Mouse (Mus musculus) brain, embryonic 18.5 days (tissue): ENCODE results near the gene Krtcap2.
"Not testable (repeated sequence)": the region's sequence is repeated elsewhere in the genome, so short reads cannot be mapped to it uniquely, and the experiment has no call there.

ENCODE experiments used
- DNase-seq: peaks from one replicate; pipeline ENCODE4 v3.0.0-alpha.2; 2012; ENCODE audit warnings: low read depth, low spot score

The Krtcap2 gene

DNA sequence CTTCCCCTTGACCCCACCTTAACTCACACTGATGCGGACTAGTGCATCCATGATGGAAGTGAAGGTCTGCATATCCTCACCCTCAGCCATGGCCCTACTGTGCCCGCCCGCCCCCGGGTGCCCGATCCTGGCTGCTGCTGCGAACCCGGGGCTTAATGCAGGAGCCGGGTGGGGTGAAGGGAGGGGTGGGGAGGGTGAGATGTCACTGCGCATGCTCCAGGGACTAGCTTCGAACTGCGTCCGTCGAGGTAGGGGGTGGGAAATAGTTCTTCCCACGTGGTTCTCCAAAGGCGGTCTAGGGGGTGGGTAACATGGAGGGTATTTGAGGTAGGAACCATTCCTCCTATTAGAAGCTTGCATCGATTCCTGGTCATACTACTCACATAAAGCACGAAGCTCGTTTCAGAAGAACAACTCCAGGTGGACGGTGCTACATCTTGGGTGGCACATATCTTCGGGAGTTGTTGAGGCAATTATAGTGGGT is at the start of gene Krtcap2:
Krtcap2 (plus strand) TSS at position 279 of the 484 bp plus-strand sequence.
- peak; percentile 90 for DNase-seq

DNA sequence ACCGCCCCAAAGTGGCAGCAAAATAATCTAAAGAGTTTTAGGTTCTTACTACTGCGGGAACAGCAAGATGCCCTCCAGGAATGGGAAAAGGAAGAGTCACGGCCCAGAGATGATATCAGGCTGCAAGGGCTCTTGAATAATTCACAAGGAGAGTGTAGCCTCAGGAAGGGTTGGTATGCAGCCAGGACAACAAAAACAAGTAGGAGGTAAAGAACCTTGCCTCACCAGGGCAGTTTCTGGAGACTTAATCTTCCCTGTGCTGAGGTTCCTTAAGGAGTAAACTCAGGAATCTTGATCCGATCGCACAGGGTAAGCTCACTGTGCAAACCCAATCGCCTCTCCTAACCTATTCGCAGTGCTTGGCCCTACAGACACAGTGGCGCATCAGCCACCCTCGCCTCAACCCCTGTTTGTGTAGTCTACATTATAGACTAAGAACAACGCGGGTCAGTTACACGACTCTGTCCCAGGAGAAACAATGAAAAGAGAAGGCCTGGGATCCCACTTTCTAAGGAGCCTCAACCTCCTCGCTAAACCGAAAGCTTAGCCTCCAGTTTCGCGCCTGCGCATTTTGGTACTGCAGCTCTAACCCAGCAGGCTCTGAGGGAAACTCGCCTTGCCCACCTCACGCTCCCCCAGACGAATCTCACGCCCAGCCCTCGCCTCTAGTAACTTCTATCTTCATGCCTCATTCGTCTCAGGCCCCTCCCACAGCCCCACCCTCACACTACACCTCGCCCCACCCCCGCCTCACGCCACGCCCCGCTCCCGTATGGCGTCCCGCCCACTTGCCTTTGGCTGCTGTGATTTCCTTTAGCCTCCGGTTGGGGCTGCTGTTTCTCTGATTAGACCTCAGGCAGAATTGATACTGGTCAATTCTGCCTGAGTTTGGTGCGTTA is 49.5 kb upstream of the Krtcap2 start:
- peak; percentile 76 for DNase-seq

GRCm38 (mm10) chr3:89199839-89200238 is 45.9 kb upstream of the Krtcap2 start:
- no peak for DNase-seq

DNA sequence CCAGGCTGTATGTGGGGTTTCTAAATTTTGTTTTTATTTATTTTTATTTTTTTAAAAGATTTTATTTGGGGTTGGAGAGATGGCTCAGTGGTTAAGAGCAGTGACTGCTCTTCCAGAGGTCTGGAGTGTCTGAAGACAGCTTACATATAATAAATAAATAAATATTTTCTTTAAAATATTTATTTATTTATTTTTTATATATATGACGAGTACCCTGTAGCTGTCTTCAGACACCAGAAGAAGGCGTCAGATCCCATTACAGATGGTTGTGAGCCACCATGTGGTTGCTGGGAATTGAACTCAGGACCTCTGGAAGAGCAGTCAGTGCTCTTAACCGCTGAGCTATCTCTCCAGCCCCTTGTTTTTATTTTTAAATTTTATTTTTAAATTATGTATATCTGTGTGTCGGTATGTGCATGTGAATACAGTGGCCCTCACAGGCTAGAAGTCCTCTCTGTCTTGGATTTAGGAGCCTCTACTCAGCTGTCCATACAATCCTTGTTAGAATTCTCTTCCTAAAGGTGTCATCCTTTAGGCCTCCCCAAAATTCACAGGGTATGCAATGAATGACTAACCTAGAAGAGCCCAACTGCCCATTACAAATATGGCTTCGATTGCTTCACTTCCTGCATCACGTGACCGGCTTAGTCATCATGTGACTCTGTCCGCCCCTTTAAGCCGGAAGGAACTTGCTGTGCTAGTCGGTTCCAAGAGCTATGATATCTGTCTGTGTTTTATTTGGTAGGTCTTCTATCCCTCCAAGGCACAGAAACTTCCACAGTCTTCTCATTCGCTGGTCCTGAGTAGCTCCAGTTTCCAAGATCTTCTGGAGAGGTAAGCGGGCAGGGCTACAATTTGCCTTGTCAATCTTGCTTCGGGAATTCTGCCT is 43.3 kb upstream of the Krtcap2 start, which contains the start of gene Gba:
Gba (plus strand) TSS at position 676 of the 889 bp plus-strand sequence.
- DNase-seq, result peak; percentile 86

DNA sequence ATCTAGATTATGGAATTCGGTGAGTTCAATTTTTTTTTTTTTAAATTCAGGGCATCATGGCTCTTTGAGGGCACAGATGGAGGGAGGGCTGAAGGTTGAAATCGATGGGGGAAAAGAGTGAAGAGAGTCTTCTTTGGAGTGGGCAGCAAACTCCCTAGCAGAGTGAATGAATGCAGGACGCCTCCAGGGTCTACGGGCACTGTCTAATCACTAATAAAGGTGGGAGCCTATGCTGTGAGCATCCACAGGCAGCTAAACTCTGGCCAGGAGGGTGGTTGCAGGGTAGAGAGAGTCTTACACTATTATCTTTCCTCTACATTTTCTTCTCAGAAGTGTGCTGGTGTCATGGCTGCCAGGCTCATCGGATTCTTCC is 42.6 kb upstream of the Krtcap2 start:
- DNase-seq, result no peak

DNA sequence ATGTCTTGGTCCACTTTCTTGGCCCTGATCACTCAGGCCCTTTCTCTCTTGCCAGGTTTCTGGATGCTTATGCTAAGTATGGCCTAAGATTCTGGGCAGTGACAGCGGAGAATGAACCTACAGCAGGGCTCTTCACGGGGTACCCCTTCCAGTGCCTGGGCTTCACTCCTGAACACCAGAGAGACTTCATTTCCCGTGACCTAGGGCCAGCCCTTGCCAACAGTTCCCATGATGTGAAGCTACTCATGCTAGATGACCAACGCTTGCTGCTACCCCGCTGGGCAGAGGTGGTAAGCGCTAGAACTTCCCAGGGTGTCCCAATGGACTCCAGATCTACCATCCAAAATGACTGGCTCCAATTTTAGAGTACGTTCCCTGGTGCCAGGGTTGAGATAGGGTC is 39.7 kb upstream of the Krtcap2 start:
- no peak for DNase-seq

DNA sequence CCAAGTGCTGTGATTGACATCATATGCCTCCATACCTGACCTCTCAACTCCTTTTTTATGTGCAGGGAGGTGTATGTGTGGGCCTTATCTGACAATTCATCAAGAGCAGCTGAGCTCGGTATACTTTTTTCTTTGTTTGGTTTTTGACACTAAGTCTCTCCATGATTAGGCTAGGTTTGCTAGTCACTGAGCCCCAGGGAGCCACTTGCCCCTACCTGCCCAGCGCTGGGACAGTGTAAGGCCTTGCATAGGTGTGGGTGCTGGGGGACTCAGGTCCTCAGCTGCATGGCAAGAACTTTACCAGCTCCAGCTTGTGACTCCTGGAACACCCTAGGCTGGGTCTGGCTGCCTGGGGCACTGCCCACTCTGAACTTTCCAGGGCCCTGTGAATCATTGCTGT is 39.1 kb upstream of the Krtcap2 start:
- no peak for DNase-seq

DNA sequence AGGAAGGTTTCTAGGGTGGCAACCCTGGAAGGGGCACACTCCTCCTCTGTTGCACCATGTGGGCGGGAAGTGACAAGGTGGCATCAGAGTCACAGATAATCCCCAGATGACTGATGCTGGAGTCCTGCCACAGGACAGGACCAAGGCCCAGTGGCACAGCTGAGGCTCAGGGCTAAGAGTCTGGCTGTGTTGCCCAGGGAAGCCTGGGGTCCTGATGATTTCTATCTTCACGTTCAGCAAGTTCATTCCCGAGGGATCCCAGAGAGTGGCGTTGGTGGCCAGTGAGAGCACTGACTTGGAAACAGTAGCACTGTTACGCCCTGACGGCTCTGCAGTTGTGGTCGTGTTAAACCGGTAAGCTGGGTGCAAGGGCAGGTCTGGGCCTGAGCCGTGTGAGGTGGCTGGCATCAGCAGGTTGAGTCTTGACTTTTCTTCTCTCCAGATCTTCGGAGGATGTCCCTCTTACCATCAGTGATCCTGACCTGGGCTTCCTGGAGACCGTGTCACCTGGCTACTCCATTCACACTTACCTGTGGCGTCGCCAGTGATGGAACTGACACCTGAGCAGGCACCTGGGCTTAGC is 37.6 kb upstream of the Krtcap2 start:
- DNase-seq, result no peak

DNA sequence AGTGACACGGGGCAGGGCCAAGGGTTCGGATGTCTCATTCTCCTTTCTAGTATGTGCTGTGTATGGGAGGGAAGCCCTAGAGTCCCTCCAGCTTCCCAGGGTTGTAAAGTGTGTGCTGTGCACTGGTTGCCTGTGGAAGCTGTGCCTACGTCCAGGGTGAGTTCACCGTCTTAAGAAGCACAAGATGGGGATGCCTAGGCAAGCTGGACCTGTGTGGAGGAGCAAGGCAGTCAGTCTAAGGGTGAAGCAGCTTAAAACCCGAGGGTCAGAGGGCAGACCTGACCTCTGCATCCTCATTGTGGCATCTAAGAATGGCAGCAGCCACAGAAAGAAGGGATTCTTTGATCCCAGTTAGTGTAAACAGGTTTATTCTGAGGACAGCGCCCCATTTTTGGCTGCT is 37.0 kb upstream of the Krtcap2 start:
- DNase-seq, result no peak

- no peak for DNase-seq
Observed at GRCm38 (mm10) chr3:89209731-89210130, 36.0 kb upstream of the Krtcap2 start.

DNA sequence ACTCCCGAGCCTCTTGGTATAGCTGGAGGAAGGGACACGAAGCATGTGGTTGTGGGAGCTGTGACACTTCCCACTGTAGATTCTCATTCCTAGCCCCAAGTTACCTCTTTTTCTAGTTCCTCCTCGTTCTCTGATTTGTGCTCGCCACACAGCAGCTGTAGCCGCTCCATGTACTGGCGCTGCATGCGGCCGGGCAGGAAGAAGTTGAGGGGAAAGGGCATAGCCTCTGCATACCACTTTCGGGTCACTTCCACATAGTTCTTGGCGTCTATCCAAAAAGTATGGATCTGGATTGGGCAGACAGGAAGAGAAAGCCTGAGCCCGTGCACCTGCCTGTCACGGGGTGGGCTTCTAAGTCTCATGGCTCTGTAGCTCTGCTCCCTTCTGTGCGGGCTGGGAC is 35.6 kb upstream of the Krtcap2 start:
- DNase-seq, result no peak

DNA sequence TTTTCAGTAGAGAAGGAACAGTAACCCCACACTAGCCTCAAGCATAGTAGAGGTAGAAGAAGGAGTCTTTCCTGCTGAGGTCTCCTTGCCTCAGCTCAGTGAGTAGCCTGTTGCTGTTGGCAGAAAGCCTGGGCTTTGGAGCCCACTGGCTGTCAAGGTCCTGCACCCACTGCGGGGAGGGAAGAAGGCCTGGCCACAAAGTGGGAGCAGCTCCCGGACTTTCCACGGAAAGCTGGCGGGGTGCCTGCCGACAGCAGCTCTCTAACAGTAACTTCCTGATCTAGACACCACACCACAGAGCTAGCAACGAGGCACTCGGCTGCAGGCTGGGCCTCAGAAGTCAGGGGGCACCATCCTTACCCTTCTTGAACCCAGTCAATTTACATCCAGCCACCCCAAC is 35.0 kb upstream of the Krtcap2 start:
- DNase-seq, result no peak

- peak; percentile 86 for DNase-seq
Observed at GRCm38 (mm10) chr3:89213803-89214530, 31.8 kb upstream of the Krtcap2 start.

GRCm38 (mm10) chr3:89214681-89215411 is 30.9 kb upstream of the Krtcap2 start, which contains the start of gene Thbs3:
Gene Thbs3, plus strand, starts transcription at chr3:89215180.
- DNase-seq, result no peak

- DNase-seq, result no peak
Observed at GRCm38 (mm10) chr3:89215853-89216252, 29.9 kb upstream of the Krtcap2 start.

DNA sequence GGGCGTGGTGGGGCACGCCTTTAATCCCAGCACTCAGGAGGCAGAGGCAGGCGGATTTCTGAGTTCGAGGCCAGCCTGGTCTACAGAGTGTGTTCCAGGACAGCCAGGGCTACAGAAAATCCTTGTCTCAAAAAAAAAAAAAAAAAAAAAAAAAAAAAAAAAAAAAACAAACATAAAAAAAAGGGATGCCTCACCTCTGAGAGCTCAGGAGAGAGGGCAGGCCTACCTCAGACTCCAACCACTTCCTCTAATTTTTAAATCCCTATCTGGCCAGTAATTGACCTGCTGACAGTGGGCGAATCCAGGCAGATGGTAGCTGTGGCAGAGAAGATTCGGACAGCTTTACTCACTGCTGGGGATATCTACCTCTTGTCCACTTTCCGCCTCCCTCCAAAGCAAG is 29.4 kb upstream of the Krtcap2 start:
- DNase-seq, result not testable (repeated sequence)

GRCm38 (mm10) chr3:89218271-89218670 is 27.5 kb upstream of the Krtcap2 start:
- DNase-seq, result no peak

- no peak for DNase-seq
Observed at GRCm38 (mm10) chr3:89219546-89219945, 26.2 kb upstream of the Krtcap2 start.

GRCm38 (mm10) chr3:89221167-89221566 is 24.6 kb upstream of the Krtcap2 start:
- DNase-seq, result no peak

GRCm38 (mm10) chr3:89224796-89225195 is 21.0 kb upstream of the Krtcap2 start:
- DNase-seq, result no peak
